Mouse (Mus musculus) embryonic stem cell, embryonic (primary cell): ENCODE data around the gene Cda.

Experiments
- CTCF ChIA-PET, 4 experiments: fragments of 300-600 bp in 2 of 4; fragments of 350-600 bp in 2 of 4; sonication (Branson Sonifier 250); formaldehyde crosslinking; loops; one replicate each; lab custom pipeline; 2022; ENCODE audit warnings: inconsistent platforms in 2 of 4; lab: Charles Lee
- POLR2A ChIA-PET, 4 experiments: fragments of 300-600 bp in 2 of 4; fragments of 350-600 bp in 2 of 4; sonication (Branson Sonifier 250); formaldehyde crosslinking; loops; one replicate each; lab custom pipeline; 2022; ENCODE audit warnings: antibody characterized with exemption in 4 of 4, inconsistent platforms in 1 of 4; lab: Charles Lee

Cda gene

DNA sequence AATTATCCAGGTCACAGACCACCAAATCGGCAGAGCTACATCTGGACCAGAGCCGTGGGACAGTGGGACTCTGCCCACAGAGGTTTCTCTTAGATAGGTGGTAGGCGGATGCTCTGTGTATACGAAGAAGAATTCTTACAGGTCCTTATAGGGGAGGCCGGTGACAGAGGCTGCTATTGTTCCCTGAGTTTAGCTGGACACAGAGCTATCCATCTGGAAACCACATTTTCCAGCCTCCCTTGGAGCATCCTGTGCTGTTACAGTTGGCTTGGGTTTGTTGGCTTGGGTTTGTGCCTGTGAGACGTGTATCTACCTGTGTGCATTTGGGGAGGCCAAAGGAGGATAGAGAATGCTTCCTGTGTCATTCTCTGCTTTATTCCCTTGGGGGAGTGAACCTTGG lies 15.1 kb downstream of the Cda start:
- ChIA-PET CTCF (interaction anchor here in 1 of 4 experiments (0.6 to 0.8 kb wide), 3 partner anchors 12 to 43 kb away, joined by 3 read pairs; partner anchors contain the start of gene Fam43b), POLR2A (interaction anchor here in 2 of 4 experiments (1.4 to 2.0 kb wide), 3 partner anchors 10 to 12 kb away, joined by 3 to 10 read pairs (median 9); no protein-coding TSS in a partner anchor)

- ChIA-PET POLR2A (interaction anchor here in 1 of 4 experiments (2.0 kb wide), 1 partner anchor 10 kb away, joined by 10 read pairs; no protein-coding TSS in a partner anchor), CTCF (interaction anchor here in 1 of 4 experiments (1.4 kb wide), 1 partner anchor 53 kb away, joined by 3 read pairs; no protein-coding TSS in a partner anchor)
Measured at GRCm38 (mm10) chr4:138351821-138352220, 16.0 kb downstream of the Cda start.

DNA sequence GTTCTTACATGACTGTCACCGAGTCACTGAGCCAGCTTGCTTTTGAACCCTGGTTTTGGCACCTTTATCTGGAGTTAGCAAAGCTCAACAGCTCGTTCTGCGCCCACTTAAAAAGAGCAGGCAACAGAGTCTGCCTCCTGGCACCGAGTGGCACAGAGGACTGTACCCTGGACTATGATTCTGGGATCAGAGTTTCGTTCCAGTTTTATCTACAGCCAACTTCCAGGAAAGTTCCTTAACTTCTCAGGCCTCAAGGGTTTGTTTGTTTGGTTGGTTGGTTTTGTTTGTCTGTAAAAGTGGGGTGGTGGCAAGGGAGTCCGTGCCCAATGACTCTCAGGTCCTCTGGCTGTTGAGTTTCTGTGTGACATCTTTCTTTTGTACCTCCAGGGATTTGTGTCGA lies 19.1 kb downstream of the Cda start:
- POLR2A ChIA-PET = no interaction called here
- CTCF ChIA-PET = interaction anchor here in 2 of 4 experiments (0.5 to 2.6 kb wide), 4 partner anchors 8 to 55 kb away, joined by 3 to 10 read pairs (median 4); no protein-coding TSS in a partner anchor

- ChIA-PET CTCF (interaction anchor here in 1 of 4 experiments (1.2 kb wide), 1 partner anchor 12 kb away, joined by 4 read pairs; no protein-coding TSS in a partner anchor), POLR2A (interaction anchor here in 1 of 4 experiments (0.5 to 1.3 kb wide), 3 partner anchors 15 to 537 kb away, joined by 3 read pairs; no protein-coding TSS in a partner anchor)
Measured at GRCm38 (mm10) chr4:138347280-138347679, 20.5 kb downstream of the Cda start.

DNA sequence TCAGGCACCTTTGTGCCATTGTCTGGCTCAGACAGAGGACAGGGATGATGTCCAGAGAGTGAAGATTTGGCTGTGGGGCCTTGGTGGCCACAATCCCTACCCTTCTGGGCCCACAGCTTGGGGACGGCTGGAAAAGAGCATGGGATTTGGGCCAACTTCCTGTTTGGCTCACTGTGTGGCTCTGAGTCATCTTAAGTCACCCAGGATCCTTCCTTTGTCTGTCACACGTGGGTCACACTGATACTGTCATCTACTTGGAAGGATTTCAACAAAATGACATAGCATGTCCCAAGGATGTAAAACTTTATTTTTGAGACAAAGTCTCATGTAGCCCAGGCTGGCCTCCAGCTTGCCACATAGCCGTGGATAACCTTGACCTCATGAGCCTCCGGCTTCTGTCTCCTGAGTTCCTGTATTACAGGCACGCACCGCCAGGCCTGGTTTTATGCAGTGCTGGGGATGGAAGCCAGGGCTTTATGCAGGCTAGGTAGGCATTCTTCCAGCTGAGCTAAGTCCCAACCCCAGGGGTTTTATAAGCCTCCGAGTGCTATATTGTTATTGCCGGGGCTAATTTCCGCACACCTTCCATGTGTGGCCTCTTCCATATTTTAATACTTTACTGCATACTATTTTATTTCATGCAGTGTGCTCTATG lies 22.8 kb downstream of the Cda start:
- CTCF ChIA-PET = interaction anchor here in 2 of 4 experiments (0.8 to 1.8 kb wide), 4 partner anchors 10 to 60 kb away, joined by 3 to 4 read pairs (median 3); partner anchors contain the start of gene Pink1 (in 1 of the 2)
- POLR2A ChIA-PET = interaction anchor here in 1 of 4 experiments (1.2 kb wide), 1 partner anchor 82 kb away, joined by 3 read pairs; no protein-coding TSS in a partner anchor

GRCm38 (mm10) chr4:138343341-138343837 lies 24.4 kb downstream of the Cda start:
- ChIA-PET POLR2A (interaction anchor here in 2 of 4 experiments (1.1 to 1.2 kb wide), 2 partner anchors 18 to 38 kb away, joined by 3 to 8 read pairs; no protein-coding TSS in a partner anchor), CTCF (interaction anchor here in 3 of 4 experiments (0.7 to 1.8 kb wide), 5 partner anchors 8 to 64 kb away, joined by 3 to 13 read pairs (median 3); partner anchors contain the start of gene Pink1 (in 1 of the 3))

DNA sequence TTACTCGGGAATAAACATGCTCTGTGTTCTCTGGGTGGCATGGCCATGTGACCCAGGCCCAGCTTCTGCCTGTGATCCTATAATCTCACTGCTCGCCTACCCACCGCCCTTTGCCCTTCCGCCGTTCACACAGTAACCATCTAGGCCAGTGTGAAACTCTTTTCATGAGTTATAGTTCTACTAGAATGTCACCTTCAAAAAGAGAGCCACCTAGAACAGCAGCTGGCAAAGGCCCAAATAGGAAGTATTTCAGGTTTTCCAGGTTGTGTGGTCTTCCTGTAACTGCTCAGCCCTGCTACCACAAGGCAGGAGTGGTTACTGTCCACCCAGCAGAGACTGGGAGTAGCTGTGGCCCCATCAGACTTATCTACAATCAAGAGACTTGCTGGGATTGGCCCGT lies 25.0 kb downstream of the Cda start:
- POLR2A ChIA-PET = interaction anchor here in 1 of 4 experiments (1.2 kb wide), 1 partner anchor 37 kb away, joined by 3 read pairs; no protein-coding TSS in a partner anchor
- CTCF ChIA-PET = interaction anchor here in 2 of 4 experiments (0.6 to 1.3 kb wide), 5 partner anchors 17 to 223 kb away, joined by 3 read pairs; partner anchors contain the start of gene Pink1 (in 1 of the 2)

GRCm38 (mm10) chr4:138342048-138342447 lies 25.7 kb downstream of the Cda start:
- POLR2A ChIA-PET = interaction anchor here in 1 of 4 experiments (1.2 kb wide), 1 partner anchor 12 kb away, joined by 3 read pairs; no protein-coding TSS in a partner anchor
- CTCF ChIA-PET = interaction anchor here in 1 of 4 experiments (0.6 kb wide), 1 partner anchor 222 kb away, joined by 3 read pairs; no protein-coding TSS in a partner anchor

- ChIA-PET POLR2A (interaction anchor here in 1 of 4 experiments (1.2 kb wide), 1 partner anchor 12 kb away, joined by 3 read pairs; no protein-coding TSS in a partner anchor), CTCF (interaction anchor here in 3 of 4 experiments (0.5 to 3.8 kb wide), 6 partner anchors 9 to 483 kb away, joined by 3 to 14 read pairs (median 6); partner anchors contain the start of genes Fam43b (in 1 of the 3) and Pink1 (in 1 of the 3))
Measured at GRCm38 (mm10) chr4:138341393-138341792, 26.4 kb downstream of the Cda start.

DNA sequence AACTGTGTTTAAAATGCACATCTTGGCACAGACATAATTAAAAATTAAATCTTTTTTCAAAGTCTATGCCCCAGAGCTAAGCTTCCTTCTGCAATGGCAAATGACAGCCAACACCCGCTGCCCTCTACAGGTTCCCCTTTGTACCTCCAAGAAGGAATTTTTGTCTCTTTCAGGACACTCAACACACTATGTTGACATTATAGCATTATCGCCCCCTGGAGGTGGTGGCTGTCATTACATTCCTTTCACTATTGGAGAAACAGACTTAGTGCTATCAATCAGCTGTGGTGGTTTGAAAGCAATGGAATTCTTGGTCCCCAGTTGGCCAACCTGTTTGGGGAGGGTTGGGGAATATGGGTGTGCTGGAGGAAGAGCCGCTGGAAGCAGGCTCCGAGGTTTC lies 27.8 kb downstream of the Cda start:
- POLR2A ChIA-PET = interaction anchor here in 2 of 4 experiments (0.5 to 1.2 kb wide), 3 partner anchors 10 to 88 kb away, joined by 3 read pairs; no protein-coding TSS in a partner anchor

GRCm38 (mm10) chr4:138337341-138337740 lies 30.5 kb downstream of the Cda start:
- POLR2A ChIA-PET = interaction anchor here in 1 of 4 experiments (0.8 kb wide), 1 partner anchor 102 kb away, joined by 6 read pairs; no protein-coding TSS in a partner anchor
- CTCF ChIA-PET = interaction anchor here in 3 of 4 experiments (0.5 to 3.8 kb wide), 7 partner anchors 10 to 175 kb away, joined by 3 to 14 read pairs (median 4); partner anchors contain the start of gene Pink1 (in 2 of the 3)

More for the DNA sequence above, 27.8 kb downstream of the Cda start:
- CTCF ChIA-PET = interaction anchor here (0.5 to 3.8 kb wide), 36 partner anchors 9 to 499 kb away, joined by 3 to 14 read pairs (median 4); partner anchors contain the start of genes Fam43b (in 3 of the 4) and Pink1 (in 2 of the 4)

DNA sequence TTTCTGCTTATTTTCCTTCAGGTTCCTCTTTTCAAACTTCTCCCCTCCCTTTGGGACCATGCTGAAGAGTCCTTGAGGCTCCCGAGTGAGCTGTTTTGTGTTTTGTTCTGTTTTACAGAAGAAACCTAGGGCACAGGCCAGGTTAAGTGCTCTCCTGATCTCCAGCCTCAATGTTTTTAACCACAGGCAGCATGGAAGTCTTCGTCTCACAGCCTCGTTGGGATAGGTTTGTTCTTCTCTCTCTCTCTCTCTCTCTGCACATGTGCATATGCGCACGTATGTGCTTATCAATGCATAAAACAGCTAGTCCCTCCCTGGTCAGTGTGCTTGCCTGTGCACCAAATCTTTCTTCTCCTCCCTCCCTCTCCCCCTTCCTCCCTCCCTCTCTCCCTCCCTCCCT lies 30.9 kb downstream of the Cda start:
- ChIA-PET POLR2A (interaction anchor here in 1 of 4 experiments (0.8 kb wide), 1 partner anchor 102 kb away, joined by 6 read pairs; no protein-coding TSS in a partner anchor), CTCF (interaction anchor here in 1 of 4 experiments (0.5 to 0.6 kb wide), 2 partner anchors 73 to 174 kb away, joined by 3 to 7 read pairs; no protein-coding TSS in a partner anchor)

- ChIA-PET CTCF (interaction anchor here (0.5 to 1.9 kb wide), 10 partner anchors 9 to 679 kb away, joined by 3 to 5 read pairs (median 4); partner anchors contain the start of gene Pink1 (in 2 of the 4)), POLR2A (interaction anchor here in 2 of 4 experiments (0.5 to 0.9 kb wide), 2 partner anchors 38 to 86 kb away, joined by 3 to 4 read pairs; no protein-coding TSS in a partner anchor)
Measured at GRCm38 (mm10) chr4:138335648-138336047, 32.1 kb downstream of the Cda start.

GRCm38 (mm10) chr4:138335036-138335435 lies 32.8 kb downstream of the Cda start:
- ChIA-PET CTCF (interaction anchor here (0.7 to 1.9 kb wide), 8 partner anchors 9 to 215 kb away, joined by 3 to 5 read pairs (median 4); partner anchors contain the start of gene Pink1 (in 2 of the 4)), POLR2A (interaction anchor here (0.6 to 1.0 kb wide), 4 partner anchors 9 to 378 kb away, joined by 3 to 5 read pairs (median 3); partner anchors contain the start of gene Pink1 (in 1 of the 4))

GRCm38 (mm10) chr4:138333135-138333534 lies 34.7 kb downstream of the Cda start:
- POLR2A ChIA-PET = no interaction called here
- CTCF ChIA-PET = no interaction called here

DNA sequence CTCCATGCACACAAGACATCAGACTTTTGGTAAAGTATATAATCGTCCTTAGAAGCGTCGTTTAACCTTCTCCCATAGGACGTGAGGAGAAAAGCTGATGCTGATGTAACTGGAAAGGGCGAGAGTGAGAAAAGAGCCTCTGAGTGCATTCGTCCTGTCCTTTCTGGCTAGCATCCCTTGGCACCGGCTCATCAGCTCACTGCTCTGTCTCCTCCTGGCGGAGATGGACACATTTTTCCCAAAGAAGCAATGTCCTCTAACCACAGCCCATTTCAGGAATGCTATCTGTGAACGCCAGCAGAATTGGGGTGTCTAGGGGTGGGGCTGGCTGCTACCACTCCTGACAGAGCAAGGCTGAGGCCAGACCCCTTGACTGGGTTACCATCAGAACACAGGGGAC lies 36.1 kb downstream of the Cda start:
- CTCF ChIA-PET = interaction anchor here in 2 of 4 experiments (0.6 to 1.1 kb wide), 2 partner anchors 8 to 192 kb away, joined by 3 to 4 read pairs; no protein-coding TSS in a partner anchor

DNA sequence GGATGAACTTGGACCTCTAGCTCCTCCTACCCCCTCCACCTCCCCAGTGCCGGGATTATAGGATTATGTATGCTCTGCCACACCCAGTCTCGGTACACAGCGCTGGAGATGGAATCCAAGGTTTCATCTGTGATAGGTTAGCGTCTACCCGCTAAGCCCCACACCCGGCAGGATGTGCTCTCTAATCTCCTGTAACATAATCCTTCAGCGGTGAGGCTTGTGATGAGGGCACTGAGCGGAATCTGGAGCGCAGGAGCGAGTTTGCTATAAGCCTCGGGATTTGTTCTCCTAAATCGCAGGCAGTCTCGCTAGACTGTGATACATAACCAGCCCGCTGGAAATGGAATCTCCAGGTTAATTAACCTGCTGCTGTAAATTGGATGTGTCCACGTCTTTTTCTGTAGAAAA lies 37.5 kb downstream of the Cda start:
- POLR2A ChIA-PET = interaction anchor here in 1 of 4 experiments (0.9 kb wide), 1 partner anchor 26 kb away, joined by 3 read pairs; no protein-coding TSS in a partner anchor

More for the DNA sequence above, 36.1 kb downstream of the Cda start:
- POLR2A ChIA-PET = no interaction called here

More for the DNA sequence above, 37.5 kb downstream of the Cda start:
- CTCF ChIA-PET = no interaction called here
